Mouse (Mus musculus) cerebellum, adult 9-11 months (tissue): ENCODE measurements around the gene Colgalt2.

Source experiments
- DNase-seq: peaks from one replicate; pipeline ENCODE4 v3.0.0; 2022

Gene Colgalt2

DNA sequence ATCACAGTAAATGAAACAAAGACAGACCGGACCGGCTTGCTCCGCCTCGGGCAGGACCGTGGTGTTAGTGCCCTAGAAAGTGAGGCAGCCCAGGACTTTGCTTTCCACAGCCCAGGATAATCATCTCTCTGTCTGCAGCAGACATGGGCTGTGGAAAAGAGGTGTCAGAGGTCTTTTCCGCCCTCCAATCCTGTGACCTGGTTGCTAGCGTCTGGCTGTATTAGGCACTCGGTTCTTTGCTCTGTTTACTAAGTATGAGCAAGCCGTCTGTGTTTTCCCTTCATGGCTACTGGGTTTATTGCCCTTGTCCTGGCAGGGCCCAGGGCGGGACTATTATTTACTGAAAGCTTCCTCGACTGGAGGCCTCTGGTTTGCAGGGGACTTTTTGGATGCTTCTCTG, 98.0 kb downstream of the Colgalt2 start:
- DNase-seq, result no peak

DNA sequence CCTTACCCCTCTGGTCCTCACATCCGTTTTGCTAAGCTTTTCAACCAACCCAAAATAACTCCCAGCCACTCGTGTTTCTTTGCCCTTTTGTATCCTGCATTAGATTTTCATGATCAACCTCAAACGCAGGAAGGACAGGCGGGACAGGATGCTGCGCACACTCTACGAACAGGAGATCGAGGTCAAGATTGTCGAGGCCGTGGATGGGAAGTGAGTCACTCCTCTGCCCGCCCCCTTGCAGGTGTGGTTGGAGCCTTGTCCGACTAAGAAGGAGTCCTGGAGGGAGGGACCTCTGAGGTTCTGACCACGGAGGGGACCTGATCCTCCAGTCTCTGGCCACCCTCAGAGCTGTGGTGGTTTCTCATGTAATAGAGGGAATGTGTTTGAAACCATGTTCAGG, 100.2 kb downstream of the Colgalt2 start:
- no peak for DNase-seq

DNA sequence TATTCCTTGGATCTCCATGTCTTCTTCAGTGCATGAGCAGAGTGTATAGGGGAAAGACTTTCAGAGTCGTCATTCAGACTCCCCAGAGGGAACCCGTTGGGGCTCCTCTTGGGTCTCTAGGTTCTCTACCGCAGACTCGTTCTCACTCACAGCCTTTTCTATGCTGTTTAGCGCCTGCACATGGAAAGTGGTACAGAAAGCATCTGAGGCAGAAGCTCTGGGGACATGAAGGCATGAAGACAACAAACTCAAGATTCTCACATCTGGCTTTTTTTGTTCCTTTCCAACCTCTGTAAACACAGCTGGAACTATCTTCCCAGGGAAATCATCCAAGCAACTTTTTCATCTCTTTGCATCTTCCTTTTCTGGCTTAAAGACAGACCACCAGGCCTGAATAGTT, 106.5 kb downstream of the Colgalt2 start:
- no peak for DNase-seq

DNA sequence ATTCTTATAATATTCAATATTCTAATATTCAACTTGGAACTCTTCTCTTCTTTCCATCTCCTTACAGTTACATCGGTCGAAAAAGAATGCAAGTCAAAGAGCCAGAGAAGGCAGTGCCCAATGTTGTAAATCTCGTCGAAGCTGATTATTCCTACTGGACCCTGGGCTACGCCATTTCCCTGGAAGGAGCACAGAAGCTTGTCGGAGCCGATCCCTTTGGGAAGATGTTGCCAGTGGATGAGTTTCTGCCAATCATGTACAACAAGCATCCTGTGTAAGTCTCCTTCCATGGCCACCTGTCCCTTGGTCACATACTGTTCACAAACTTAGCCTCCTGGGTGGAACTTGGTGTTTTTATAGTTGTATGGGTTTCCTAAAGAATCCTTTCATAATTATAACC, 107.1 kb downstream of the Colgalt2 start:
- DNase-seq, result no peak

DNA sequence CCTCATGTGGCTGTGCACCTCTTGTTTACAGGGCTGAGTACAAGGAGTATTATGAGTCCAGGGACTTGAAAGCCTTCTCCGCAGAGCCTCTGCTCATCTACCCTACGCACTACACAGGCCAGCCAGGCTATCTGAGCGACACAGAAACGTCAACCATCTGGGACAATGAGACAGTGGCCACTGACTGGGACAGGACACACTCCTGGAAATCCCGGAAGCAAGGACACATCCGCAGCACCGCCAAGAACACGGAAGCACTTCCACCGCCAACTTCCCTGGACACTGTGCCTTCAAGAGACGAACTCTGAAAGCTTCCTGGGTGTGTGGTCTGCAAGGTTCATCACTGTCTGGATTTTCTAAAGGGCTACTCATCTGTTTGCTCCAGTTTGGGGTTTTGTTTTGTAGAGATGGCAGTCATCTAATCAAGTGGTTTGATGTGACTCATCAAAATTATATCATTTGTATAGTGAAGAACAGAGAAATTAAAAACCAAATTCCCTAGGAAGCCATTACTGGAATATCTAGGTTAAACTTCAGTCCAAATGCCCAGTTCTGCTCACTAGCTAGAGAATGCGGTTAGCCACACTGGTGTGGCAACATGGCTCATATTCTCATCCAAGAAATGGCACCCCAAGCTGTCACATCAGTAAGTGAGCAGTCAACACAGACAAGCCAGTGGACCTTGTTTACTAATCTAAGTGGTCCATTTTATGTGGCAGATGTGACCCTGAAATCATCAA, 109.0 kb downstream of the Colgalt2 start:
- no peak for DNase-seq

DNA sequence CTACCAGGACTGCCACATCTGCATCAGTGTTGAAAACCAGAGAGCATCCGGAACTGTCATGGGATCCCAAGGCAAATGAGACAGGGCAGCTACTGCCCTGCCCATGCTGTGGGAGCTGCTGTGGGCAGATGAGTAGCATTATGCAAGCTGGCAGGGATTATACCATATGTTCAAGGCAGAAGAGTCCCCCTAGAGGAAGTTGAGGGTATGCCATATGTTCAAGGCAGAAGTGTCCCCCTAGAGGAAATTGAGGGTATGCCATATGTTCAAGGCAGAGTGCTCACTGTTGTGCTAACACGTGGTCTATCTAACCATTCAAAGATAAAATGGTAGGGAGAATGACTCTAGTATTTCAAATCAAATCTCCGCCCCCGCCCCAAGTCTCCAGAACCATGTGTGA, 111.6 kb downstream of the Colgalt2 start:
- no peak for DNase-seq

DNA sequence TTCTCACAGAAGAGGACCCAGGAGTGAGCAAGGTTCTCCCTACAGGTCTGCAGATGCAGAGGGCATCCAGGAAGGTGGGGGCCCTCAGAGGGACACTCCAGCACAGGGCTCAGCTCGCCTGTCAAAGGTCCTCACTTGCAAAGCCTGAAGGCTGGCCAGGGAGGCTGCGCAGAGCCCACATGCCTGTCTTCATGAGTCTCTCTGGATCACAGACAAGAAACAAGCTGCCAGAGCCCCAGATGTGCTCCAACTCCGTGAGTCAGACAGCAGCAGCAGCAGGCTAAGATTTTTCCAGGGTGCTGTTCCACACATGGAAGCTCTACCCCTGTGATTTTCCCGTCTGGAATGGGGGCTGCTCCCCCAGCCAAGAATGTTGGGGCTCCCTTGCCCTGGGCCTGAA, 114.6 kb downstream of the Colgalt2 start:
- DNase-seq, result no peak

DNA sequence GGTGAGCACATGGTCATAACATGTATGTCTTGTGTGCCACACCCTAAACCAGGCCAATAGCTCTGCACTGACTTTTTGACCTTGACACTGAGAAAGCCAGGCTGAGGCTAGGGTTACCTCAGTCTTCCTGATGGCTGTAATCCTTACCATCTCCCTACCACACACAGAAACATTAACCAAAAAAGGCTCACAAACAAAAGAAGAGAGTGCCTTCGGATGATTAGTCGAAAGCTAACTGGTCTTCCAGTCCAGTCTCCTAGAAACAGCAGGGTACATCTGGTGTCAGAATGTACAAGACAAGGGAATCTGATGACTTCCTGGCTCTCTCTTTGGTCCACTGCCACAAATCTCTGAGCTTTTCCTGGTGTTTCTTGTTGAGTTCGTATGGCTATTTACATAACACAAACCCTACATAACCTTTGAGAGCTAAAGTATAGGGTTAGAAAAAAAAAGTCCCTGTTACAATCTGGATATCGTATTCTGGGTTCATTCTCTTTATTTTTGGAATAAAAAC, 117.5 kb downstream of the Colgalt2 start:
- DNase-seq, result no peak

DNA sequence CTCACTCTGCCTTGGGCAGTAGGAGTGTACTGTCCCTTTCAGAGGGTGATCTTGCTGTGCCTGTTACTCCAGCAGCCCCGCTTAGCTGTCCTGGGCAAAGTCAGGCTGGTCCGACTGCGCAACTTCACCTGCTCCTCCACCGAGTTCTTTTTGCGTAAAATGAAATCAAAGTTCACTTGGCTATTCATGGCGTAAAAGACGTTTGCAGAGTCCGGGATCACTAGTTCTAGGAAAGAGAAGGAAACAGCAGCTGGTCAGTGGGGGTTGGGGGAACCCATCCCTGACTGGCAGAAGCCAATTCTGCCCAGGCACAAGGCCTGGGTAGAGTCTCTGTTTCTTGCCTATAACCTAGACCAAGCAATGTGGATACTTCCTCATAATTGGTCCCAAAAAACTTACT, 119.3 kb downstream of the Colgalt2 start:
- DNase-seq, result no peak

DNA sequence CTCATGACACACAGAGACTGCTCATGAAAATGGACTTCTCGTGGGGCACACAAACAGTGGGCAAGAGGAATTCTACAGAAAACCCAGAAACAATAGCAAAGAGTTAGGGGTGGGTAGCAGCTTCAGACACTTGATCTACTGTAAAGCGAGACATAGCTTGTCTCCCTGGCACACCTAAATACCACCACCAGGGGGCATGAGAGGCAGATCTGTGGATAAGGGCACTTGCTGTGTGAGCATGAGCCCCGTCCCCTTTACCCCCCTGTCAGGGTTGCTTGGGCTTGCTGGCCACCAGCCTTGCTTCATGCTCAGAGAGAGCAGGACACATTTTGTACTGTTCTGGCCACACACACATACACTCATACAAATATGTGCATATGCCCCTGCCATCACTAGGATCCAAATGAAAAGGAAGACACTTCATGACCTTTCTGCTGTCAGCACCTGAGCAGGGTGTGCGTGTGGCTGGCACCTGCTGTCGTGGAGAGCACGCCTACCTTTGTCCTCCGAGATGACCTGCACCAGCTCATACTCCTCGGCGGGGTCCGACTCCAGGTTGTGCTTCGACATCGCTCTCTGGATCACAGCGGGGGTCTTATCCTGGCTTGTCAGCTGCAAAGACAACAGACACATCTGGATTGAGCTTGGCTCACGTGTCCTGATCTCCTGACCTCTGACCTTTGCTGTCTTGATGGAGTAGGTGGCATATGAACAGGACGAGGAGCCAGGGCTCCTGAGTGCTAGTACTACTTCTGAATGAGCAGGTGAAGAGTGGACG, 121.4 kb downstream of the Colgalt2 start:
- peak; percentile 19 for DNase-seq

DNA sequence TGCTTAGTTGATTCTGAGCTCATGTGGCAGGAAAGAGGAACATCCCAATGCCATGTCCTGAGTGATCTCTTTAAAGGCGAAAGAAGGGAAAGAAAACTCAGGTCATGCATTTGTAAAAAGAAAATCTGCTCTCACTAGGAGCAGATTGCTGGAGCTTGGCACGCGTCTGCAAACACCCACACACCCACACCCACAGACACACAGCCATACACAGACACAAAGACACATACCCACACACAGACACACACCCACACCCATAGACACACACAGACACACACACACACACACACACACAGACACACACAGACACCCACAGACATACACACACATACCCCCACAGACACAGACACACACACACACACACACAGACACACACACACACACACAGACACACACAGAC, 122.6 kb downstream of the Colgalt2 start:
- no peak for DNase-seq

DNA sequence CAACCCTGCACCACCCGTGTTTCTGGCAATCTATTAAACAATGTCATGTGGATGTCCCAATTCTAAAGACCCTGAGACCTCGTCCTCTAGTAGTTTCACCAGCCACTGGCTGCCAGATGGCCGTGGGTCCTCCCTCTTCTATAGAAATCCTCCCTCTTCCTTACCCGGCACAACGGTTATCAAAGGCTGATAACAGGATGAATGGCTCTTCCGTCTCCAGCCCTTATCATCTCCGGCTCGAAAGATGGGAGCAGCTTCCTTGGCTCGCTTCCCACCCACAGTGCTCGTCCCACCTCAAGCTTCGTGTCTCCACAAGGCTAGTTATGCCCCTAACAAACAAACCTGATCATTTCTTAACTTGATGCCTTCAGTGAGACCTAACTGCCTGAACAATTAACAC, 123.7 kb downstream of the Colgalt2 start:
- DNase-seq, result no peak

DNA sequence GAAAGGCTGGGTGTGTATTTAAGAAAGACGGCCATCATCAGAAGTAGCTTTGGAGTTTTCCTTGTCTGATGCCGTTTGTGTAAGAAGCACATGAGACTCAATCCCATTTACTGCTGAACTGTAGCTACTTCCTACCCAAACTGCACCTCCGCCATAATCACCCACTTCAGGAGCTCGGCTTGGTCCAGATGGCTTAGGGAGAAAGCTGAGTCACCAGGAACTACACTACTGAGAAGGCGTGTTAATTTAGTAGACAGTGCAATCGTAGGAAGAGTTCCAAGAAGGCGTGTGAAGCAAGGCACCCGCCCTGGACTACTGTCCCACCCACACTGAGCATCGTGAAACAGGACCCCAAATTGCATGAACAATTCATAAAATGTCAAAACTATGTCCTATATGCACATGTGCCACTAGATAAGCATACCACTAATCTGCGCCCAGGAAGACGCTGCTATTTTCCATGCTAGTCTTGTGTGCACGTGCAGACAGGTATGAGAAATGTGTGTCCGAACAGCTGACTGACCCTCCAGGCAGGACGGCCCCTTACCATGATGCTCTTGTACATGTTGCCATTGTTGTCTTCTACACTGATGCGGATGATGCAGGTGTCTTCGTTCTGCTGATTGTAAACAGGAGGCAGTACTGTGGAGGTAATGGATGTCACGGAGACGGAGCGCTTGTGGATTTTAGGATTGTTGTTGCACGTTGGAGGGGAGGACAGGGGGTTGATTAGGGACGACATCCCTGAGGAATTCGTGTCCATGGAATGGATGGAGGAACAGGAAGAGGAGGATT, 124.7 kb downstream of the Colgalt2 start:
- DNase-seq, result no peak

DNA sequence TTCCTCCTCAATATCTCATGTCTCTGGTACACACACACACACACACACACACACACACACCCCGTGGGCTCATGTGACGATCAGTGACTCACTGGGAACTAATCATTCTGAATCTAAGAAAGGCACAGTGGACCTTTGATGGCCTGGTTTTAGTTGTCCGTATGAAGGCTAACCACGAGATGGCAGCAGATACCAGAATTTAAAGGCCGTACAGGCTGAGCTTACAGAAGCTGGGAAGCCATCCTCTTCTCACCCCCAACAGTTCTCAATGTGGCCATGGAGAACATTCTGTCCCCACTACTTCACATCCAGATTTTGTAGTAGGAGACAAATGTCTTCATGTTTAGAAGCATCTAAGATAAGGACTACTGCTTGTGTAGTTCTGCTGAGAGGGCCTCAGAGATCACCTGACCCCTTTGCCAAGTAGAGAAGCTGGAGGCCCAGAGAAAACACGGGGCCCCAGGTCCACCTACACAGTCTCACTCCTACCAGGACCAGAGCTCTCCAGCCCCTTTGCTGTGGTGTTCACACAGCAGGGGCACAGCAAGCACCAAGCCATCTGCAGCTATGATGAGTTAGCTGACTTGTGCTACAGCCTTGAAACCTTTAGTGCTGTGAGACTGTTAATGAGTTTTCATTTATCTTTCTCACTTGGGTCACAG, 125.5 kb downstream of the Colgalt2 start:
- peak; percentile 65 for DNase-seq

DNA sequence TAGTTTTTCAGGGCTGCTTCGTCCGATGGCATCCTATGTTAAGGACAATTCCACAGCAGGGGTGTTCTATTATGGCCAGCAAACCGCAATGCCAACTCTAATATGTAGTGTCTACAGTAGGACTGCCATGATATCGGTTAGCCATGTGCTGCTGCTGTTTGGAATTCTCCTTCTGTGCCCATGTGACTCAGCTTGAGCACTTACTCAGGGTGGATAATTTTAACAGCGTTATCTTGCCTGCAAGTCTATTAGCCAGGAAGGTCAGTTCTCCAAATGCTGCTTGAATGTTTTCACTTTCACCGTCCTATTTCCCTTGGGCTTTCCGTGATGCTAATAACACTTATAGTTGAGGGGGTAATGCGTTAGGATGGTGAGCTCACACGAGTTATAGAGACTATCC, 126.5 kb downstream of the Colgalt2 start:
- DNase-seq, result no peak

DNA sequence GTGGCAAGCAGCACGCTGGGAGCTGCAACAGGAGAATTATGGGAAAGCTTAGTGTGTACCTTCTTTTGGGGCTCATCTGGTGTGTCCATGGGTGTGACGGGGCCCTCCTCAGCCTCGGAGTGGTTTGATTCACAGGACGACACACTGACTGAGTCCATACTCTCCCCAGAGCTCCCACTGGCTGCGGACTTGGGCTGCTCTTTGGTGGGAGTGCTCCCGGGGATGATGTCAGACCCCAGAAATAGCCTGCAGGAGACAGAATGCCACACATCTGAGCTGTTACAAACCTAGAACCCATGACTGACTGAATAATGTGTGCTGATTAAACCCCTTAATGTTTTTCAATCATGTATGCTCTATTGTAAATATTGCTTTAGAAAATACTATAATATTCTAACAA, 128.6 kb downstream of the Colgalt2 start:
- no peak for DNase-seq

DNA sequence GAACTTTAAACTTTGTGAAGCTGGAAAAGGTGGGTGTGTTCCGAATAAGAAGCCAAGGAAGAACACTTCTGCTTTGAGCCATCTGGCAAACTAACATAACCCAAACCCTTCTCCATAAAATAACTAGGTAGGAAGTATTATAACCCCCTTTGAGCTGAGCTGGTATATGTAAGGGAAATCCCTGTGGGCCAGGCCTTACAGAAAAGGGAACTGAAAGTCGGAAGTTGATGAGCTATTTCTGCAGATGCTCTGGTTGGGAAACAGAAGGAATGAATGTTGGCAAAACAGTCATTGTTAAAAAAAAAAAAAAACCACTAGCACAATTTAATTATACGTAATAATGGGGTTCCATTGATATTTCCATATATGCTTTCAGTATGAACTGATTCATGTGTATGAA, 129.1 kb downstream of the Colgalt2 start:
- DNase-seq, result no peak

DNA sequence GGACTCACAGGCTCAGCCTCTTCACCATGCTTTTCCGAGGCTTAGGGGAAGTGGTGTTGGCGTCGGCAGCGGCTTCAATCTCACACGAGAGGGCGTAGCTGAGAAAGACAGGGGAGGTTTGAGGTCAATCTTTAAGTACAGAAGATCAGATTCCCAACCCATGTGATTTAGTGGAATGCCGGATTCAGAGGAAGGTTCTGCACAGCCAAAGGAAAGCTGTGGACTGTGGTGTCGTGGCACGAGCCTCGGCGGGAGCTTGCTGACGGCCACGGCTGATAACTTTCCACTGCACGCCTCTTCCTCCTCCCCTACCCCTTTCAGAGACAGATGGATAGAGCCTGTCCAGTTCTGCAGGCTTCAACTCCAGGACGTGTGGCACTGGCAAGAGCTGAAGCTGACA, 131.9 kb downstream of the Colgalt2 start:
- no peak for DNase-seq

DNA sequence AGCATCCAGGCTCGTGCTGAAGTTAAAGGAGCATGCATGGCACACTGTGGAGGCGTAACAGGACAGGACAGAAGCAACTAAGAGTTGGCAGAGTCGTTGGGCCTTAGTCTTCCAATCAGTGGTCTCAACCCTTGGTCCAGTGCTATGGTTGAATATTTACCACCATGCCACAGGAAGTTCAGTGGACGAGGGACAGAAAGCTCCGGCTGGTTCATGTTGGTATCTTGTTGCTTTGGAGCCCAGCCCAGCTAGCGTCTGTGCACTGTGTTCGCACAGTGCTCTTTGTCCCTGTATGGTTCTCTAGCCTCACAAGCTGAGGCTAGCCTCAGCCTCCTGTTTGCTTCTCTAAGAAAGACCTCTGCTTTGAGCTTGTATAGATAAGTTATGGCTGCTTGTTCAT, 134.9 kb downstream of the Colgalt2 start:
- DNase-seq, result no peak

DNA sequence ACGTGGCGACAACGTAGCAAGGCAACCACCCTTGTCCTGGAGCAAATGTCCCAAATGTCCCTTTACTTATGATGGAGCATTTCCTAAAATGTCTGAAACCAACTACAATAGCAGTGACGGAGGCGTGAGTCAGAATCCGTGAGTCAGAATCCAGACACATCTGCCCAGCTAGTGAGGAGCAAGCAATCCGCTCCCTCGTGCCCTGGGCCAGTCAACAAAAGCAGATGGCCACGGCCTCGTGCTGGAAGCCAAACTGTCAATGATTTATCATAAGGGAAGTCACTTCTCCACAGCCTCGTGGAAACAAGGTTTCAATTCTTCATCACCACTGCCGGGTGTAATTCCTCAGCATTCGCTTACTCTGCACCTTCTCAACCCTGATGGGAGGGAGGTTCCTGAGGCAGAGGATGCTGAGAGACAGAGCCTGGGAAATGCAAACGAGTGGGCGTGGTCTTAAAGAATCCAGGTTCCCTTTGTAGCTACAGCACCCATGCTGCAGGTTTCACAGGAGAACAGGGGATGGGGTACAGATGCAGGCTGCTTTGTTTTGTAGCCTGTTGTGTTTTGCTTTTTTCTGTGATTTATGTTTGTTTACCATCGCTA, 136.9 kb downstream of the Colgalt2 start:
- no peak for DNase-seq

DNA sequence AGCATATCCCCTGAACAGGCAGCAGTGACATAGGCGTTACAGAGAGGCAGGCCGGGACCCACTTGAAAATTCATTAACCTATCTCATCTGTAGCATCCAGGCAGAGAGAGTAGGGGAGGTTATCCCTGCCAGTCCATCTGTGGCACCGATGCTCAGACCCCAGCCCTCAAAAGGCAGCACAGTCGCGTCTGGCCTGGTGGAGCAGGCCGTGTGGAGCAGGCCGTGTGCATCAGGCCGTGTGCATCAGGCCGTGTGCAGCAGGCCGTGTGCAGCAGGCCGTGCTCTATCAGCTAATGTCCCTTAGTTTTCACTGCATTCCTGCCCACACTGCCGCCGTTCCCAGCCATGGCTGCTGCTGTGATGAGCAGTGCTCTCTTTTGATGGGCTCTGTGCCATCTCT, 137.6 kb downstream of the Colgalt2 start:
- DNase-seq, result no peak

DNA sequence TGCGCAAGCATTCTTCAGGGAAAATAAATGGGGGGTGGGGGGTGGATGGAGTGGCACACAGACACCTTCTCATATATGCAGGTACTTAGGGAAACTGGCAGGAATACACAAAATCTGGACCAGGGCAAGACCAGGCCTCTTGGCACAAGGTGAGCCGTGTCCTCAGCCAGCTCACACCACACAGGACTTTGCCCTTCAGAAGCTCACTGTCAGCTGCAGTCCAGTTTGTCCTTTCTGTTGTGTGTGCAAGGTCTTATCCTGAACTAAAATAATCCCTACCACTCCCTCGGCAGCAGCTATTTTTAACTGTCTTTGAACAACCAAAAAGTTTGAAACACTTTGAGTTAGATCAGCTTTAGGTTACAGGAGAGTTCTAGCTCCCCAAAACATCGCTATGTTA, 139.2 kb downstream of the Colgalt2 start:
- DNase-seq, result no peak
